Mouse (Mus musculus) layer of hippocampus, postnatal 36 days (tissue): ENCODE data around the gene Snap25. TPM values are rescaled to one million over a fixed set of nuclear protein-coding genes. Genes with fewer than 3 reads are reported as not detected.

Experiments
- DNase-seq, 2 experiments: peaks; one replicate each; pipeline ENCODE4 v3.0.0; 2022
- total RNA-seq, 2 experiments: library from RNA; stranded (reverse); gene quantifications; 2 replicates each; pipeline ENCODE4 v1.2.3; 2021

The Snap25 gene
- 1,000 to 10,000 TPM; 1,936 to 2,126 TPM for total RNA-seq

DNA sequence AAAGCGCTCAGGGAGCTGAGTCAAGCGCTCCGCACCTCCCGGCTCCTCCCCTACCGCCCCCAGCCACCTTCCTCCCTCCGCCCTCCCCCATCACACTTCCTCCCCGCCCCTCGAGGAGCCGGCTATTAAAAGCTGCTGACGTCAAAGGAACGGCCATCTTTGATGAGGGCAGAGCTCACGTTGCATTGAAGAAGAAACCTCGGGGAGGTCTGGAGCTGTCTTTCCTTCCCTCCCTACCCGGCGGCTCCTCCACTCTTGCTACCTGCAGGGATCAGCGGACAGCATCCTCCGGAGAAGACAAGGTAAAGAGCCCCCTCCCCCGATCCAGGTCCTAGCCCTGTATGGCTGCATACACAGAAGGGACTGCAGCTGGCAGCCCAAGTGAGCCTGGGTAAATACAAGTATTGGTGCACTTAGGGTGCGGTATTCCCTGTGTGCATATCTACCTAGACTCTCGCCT is at the start of gene Snap25:
Snap25 (plus strand) TSS at position 155 of the 460 bp plus-strand sequence.
- DNase-seq: peak; percentile 82 to 85

DNA sequence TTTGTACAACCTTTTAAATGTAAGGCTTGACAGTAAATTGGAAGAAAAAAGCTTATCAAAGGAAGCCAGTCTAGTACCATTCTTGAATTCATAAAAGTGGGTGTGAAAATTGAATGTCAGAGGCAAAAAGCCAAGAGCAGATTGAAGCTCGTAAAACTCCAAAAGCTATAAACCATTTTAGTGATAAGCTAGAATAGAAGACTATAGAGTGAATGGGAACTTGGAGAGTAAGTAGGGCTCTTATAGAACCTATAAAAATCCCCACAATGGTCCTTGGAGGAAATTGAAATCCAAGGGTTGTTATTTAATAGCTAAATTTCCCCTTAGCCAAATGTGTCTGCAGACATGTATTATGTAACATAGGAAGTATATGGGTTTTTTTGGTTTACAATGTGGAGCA is 46.3 kb upstream of the Snap25 start:
- no peak for DNase-seq

DNA sequence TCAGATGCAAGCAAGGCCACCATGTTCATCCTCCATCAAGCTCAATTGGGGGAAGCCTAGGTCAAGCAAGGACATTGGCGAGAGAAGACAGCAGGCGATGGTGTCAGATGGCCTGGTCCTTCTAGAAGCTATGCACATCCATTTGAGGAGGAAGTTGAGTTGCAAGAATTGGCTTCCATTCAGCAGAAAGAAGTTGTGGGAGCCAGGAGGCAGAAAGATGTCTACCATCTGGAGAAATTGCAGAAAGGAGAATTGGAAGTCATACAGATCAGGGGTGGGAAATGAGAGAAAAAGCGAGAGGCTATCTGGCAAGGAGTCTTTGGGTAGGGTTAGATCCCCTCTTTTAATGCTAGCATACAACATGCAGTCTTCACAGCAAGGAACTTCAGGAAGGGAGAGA is 44.1 kb upstream of the Snap25 start:
- no peak for DNase-seq

DNA sequence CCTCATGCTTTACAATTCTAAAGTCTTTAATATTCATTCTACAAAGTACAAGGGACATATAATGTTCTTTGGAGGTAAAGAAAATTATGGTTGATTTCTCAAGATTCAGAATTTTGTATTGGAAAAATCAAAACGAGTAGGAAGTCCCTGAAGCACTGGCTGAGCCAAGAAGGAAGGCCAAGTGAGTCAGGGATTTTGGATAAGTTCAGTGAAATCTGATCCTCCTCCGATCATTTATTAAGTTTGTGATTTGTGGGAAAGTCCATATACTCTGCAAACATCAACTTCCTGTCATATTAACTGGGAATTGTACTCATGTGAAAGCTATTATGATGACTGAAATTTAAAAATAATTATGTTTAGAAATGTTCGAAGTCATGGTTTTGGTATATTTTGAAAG is 43.6 kb upstream of the Snap25 start:
- DNase-seq: no peak

DNA sequence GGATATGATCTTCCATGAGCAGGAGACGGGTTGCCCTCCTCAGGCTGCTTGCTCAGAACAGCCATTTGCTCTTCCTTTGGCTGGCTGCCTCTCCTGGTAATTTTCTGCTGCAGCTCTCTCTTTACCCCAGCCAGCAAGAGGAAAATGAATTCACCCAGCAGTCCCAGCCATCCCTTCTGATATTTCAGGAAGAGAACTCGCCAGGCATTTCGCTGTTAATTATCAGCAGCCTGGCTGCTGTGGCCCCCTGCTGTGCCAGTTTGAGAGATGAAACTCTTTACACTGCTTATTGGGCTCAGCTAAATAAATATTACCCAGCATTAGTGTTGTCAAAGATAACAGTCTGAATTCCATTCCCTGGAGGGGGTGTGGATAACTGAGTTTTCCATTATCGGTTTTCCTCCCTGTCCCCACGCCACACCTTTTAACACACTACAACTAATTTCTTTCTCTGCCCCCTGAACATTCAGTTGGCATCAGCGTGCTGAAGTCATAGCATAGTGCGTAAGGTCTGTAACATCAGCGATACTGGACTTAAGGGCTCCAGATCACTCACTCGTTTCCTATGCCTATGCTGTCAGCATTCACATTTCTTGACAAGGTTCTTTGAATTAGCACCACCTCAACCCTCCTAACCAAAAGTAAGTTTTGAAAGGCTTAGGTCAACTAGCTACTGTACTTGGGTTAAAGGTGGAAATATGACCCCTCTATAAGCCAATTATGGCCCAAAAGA is 42.5 kb upstream of the Snap25 start:
- DNase-seq: peak; percentile 50 to 63

DNA sequence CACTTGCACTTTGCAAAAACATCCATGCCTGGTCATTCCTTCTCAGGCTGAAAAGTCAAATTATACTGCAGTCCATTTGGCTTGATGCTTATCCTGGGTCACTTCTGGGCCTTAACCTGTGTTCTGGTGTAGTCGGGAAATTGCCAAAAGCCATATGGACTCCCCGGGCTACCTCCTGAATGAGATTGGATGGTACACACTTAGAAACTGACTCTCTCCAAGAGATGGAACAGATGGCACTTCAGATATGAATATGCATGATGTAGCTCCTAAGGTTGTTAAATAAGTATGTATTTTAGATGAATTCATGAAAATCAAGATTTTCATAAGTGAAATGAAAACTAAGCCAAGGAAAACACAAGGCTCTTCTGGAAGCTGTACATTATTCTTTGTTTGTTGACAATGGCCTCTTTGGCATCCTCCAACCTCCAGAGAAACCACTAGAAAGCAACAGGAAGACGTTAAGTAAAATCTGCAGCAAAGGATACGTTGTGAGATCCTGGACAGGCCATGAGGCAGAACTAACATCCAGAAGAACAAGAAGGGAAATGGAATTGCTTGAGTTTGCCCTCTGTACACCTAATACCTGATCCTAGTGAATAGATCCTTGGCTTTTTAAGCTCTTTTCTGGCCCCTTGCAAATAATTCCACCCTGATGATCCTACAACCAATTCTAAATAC is 39.0 kb upstream of the Snap25 start:
- DNase-seq: no peak

DNA sequence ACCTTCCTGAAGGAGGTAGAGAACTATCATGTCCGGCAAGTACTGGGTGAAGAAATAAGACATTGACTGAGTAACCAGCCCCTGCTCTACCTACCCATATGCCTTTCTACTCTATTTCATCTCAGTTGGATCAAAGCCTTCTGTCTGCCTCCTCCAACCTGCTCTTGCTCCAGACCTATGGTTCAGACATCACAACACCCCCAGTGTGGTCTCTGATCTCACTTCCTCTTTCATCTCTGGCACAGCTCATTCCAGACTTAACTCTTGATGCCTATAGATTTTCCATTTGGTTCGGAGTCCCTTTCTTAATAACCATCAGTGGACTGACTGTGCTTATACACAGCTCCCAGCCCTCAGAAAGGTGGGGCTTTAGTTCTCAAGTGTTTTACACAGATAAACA is 37.1 kb upstream of the Snap25 start:
- DNase-seq: no peak

DNA sequence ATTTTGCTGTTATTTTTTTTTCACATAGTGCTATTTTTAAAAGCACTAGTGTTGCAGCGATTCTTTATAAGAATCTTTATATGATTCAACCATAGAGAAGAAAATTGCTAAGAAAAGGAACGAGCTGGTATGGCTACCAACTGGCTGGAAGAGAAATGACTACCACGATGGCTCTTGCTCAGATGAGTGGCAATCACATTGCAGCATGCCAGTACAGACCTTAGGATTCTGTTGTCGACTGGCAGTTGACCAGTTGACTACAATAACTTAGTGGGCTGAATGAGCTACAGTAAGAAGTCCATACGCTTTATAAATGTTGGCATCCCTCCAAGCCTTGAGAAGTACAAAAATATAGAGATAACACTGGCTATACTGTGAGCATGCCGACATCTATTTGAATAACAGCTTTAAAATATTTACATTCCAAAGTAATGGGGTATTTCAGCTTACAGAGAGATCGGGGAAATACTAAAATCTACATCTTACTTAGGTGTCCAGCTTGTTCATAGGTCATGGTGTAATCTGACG is 36.3 kb upstream of the Snap25 start:
- DNase-seq: no peak

DNA sequence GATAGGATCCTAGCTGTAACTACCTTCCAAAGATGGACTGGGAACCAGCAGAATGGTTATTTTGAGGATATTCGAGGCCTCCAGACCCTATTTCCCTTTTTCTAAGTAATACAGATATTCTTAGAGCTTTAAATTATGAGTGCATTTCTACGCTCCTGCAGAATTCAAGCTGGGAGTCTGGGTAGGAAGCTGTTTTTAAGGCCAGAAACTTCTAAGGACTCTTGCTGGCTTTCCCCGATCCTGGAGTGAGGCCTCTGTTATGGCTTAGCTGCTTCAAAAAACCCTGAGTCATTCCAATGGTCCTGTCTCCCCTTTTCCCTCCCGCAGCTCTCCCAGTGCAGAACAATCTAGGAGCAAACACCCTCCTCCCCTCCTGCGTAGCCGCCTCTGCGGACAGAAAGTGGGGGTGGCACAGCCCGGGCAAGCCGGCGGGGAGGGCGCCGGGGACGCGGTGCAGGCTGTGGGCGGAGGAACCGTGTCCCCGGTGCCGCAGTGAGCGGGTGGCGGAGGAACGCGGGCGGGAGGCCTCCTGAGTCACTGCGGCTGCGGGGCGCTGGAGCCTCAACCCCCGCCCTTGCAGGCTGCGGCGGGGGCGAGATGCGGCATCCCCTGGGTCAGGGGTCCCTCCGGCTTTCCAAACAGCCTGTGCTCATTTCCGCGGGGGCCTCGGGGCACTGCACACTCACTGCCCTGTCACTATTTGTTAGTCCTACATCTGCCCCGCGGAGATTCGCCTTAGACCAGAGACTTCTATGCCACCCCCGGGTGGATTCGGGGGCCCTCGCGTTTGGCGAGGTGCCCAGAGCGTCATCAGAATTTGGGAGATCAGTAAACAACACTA is 34.7 kb upstream of the Snap25 start:
- DNase-seq: peak; percentile 85 to 86

DNA sequence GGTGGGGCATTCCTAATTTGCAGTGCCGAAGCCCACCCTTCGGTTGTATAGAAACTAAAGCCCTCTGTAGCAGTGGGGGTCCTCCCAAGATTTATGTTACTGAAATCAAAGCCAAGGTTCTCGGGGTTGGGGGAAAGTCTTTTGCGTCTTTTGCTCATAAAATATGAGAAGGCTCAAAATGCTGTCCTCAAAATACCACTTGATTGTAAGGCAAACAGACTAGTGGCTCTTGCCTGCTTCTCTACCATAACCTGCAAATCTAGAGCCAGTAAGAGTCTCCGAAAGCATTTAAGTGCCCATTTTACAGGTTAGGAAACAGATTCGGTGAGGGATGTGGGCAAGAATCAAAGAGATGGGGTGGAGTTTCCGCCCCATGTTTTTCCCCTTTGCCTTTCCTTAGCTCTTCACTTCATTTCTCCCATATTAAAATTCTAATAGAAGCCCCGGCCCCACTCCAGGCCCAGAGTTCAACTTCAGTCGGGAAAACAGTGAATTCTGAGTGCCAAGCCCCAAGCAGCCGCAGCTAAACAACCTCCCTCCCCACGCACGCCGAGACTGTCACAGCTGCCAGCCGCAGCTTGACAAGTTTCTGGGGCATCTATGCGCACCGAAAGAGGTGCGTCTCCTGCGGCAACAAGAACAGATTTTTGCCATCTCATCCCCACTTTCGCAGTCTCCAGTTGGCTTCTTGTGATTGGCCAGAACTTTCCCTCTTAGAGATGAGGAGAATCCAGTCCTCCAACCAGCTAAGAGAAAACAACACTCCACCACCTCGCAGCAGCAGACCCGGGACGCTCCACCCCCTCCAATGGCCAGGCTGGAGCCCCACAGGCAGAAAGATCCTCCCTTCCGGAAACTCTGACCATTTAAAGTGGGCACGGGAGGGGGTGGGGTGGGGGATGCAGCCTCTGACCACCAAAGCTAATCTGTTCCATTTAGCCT is 33.7 kb upstream of the Snap25 start:
- peak; percentile 71 to 75 for DNase-seq

DNA sequence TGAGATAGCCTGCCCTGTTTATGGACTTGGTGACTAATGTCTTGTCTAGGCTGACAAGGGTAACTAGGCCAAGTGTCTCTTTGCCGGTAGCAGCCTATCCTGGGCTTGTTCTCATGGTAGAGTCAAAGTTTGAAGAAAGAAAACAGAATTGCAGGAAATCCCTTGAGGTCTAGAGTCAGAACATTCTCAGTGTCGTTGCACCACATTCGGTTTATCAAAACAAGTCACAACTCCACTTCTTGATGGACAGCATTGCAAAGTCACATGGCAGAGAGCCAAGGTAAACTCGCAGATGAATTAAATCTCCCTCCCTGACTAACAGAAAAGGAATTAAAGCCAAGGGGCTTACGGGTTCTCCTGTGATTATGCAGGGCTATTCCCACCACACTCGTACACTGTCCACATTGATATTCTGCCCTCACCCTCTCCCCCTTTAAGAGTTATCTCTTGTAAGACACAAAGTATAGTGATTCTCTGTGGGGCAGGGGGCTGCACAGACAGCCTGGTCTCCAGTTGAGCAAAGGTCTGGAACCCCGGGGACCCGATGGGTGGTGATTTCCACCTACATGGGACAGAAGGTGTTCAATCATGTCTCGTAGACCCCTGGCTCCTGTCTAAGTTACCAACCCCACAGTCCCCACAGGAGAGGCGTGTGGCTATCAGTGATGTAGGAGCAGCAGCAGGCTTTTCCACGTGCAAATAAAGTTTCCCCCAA is 30.9 kb upstream of the Snap25 start:
- DNase-seq: no peak

DNA sequence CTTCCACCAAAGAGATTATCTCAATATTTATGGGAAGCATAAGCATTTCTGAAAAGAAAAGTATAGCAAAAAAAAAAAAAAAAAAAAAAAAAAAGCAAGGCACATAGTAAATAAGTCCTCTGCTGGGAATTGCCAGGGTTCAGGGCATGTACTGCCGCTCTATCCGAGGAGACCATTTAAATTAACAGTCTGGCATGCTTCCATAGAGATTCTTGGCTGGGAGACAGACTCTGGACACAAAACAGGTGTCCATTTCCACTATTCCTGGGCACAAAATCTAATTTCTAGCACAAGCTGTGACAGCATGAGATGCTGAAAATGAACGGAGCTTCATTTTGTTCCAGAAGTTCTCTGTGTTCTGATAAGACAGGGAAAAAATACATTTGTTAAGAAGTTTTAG is 27.1 kb upstream of the Snap25 start:
- DNase-seq: no peak

DNA sequence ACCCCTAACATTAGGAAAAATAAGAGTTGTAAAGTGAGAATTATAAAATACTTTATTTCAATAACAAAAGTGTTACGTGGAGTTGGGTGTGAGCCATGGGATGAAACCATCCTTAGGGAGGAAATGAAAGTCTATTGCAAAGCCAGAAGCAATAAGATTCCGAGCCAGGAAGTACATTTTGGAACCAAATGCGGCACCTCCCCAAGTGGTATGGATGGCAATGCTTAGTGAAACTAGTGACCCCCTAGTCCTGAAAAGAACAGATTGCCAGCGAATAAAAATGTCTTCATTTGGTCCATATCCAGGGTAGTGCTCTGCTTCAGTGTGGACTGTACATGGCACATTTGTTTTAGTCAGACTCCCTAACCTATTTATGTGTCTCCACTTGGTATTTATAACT is 25.9 kb upstream of the Snap25 start:
- no peak for DNase-seq

DNA sequence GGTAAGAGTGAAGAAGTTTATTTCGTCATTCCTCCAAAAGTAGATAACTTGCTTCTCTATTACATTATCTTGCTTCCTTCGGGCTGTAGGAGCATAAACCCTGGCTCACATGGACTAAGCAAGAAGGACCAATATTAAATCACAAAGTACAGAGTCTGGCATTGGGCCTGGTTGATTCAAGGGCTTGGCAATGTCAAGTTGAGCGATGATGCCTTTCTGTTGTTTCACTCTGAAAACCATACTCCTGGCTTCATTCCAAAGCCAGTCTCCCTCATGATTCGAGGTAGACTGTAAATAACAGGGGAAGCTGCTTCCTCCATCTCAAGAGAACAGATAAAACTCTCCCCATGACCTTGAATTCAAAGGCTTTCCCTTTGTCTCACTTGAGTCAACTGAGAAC is 23.8 kb upstream of the Snap25 start:
- DNase-seq: no peak

DNA sequence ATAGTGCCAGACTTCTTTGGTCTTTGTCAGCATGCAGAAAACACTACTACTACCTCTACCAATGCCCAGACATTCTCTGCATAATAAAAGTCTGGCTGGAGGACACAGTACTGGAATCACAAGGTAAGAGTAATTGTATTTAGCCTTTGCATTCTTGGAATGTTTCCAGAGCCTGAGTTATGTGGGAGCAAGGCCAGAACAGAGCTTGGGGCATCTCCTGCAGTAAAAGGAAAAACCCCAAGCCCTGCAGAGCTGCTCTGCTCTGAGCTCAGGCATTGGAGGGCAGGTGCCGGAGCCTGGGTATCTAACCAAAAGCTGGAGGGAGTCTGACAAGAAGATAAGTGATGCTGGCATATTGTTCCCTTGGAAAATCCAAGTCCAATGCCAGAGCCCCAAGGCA is 21.6 kb upstream of the Snap25 start:
- no peak for DNase-seq

DNA sequence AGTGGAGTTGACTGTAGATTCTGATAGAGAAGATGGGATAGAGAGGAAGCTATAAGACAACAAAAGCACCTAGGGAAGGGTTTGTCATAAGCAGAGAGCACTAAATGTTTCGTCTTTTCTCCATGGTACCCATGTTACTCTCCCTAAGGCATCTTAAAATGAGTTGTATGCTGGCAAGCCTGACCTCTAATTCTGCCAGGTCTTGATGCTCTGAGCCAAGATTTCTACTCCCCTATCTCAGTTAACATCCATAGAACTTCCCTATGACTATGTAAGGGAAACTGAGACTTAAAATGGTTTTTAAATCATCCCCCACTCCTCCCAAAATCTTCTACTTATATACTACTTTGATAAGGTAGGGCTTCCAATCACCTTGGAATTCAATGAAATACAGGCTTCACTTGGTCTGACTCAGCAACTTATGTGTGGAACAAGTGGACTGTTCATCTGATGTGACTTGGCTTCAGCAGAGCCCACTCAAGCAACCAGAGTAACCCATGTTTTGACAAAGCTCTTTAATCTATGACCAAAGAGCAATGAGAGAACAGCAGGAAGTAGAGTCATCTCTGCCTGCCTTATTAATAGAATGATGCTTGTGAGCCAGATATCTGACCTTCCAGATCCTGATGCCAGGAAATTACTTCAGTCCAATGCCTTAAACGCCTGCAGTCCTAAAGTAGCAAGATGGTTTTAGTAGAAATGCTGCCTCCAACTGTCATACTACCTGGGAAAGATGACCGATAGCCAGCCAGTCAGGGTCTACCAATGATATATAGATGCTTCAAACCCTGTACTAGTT is 13.6 kb upstream of the Snap25 start:
- DNase-seq: no peak

DNA sequence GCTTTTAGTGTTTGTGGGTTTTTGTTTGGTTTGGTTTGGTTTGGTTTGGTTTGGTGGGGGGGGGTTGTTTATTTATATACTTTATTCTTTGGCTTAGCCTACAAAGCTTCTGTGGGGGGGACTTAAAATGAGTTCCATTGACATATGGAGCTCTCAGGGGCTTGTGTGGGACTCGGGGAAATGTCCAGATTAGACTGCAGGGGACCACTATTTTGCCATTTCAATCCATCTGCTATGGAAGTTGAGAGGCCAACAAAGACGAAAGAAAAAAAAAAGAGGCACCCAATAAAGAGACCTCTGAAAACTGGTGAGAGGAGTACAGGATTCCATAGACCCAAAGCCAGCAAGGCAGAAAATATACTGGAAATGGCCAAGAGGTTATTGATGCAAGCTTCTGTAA is 9.9 kb upstream of the Snap25 start:
- DNase-seq: no peak

DNA sequence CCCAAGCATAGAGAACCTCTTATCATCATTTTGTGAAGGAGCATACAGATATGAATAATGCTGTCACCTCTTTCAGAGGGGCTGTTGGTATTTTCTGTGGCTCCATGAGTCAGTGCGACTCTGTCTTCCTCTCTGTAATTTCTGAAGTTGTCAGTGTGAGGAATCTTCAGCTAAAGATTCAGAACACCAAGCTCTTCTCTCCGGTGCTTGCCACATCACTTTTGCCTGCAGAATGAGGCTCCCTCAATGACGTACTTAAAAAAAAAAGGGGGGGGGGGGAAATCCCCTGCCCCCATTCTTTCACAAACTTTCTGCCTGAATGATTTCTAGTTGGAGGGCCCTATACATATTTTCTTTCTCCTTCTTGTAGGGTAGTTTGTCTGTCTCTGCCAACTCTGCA is 2.1 kb upstream of the Snap25 start:
- no peak for DNase-seq

DNA sequence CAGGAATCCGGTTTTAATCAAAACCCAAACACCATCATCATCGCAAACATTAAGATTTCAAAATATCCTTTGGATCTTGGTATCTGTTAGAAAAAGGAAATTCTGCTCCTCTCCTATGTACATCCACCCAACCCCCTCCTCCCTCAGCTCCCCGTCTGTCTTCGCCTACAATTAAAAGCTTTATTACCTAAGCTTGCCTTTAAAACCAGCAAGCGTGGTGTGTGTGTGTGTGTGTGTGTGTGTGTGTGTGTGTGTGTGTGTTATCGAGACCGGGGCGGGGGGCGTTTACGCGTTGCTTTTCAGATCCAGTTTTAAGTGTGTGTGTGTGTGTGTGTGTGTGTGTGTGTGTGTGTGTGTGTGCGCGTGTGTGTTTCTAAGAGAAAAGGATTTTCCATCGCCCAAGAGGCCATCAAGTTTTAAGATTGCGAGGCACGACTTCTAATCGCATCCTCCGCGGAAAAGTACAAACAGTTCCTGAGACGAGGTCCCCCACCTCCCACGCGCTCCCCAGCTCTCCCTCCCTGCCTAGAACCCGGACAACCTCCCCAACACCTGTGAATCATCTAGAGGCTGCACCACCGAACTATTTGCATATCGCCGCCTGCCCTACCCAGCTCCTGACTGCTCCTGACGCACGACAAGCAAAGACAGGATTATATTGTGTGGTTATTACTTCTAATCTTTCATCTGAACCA is 1.4 kb upstream of the Snap25 start:
- peak; percentile 56 to 61 for DNase-seq
